Mouse (Mus musculus) retina, postnatal 1 day (tissue): ENCODE measurements around the gene Gbp5.

Source experiments
- DNase-seq: peaks from one replicate; pipeline ENCODE4 v3.0.0-alpha.2; 2012

Gbp5 gene

GRCm38 (mm10) chr3:142493536-142494061 is at the start of gene Gbp5:
Gbp5 (plus strand) TSS chr3:142493978.
- DNase-seq: peak; percentile 32

- DNase-seq: no peak
Measured at GRCm38 (mm10) chr3:142454198-142454597, 39.6 kb upstream of the Gbp5 start.

- DNase-seq: no peak
Measured at GRCm38 (mm10) chr3:142459241-142459640, 34.5 kb upstream of the Gbp5 start.

- DNase-seq: peak; percentile 39
Measured at GRCm38 (mm10) chr3:142462764-142463751, 30.7 kb upstream of the Gbp5 start.

- DNase-seq: peak; percentile 66
Measured at GRCm38 (mm10) chr3:142474349-142474983, 19.3 kb upstream of the Gbp5 start.

- DNase-seq: peak; percentile 79
Measured at GRCm38 (mm10) chr3:142475913-142476312, 17.9 kb upstream of the Gbp5 start.

GRCm38 (mm10) chr3:142477866-142478265 is 15.9 kb upstream of the Gbp5 start:
- DNase-seq: no peak

- DNase-seq: no peak
Measured at GRCm38 (mm10) chr3:142478360-142478759, 15.4 kb upstream of the Gbp5 start.

- peak; percentile 81 for DNase-seq
Measured at GRCm38 (mm10) chr3:142490465-142490864, 3.3 kb upstream of the Gbp5 start.

GRCm38 (mm10) chr3:142495146-142495655 is 1.4 kb downstream of the Gbp5 start:
- DNase-seq: no peak

GRCm38 (mm10) chr3:142496113-142497101 is 2.6 kb downstream of the Gbp5 start:
- DNase-seq: no peak

GRCm38 (mm10) chr3:142497123-142497841 is 3.5 kb downstream of the Gbp5 start:
- DNase-seq: peak; percentile 43

GRCm38 (mm10) chr3:142498941-142499340 is 5.2 kb downstream of the Gbp5 start:
- DNase-seq: no peak

- no peak for DNase-seq
Measured at GRCm38 (mm10) chr3:142528116-142528515, 34.3 kb downstream of the Gbp5 start.

GRCm38 (mm10) chr3:142529597-142529996 is 35.8 kb downstream of the Gbp5 start:
- DNase-seq: no peak

- DNase-seq: peak; percentile 55
Measured at GRCm38 (mm10) chr3:142530087-142530953, 36.5 kb downstream of the Gbp5 start, which contains the start of gene Gbp7. Gbp7 (plus strand) TSS chr3:142530342.

GRCm38 (mm10) chr3:142531595-142531994 is 37.8 kb downstream of the Gbp5 start:
- no peak for DNase-seq

- DNase-seq: no peak
Measured at GRCm38 (mm10) chr3:142533185-142533584, 39.4 kb downstream of the Gbp5 start.

GRCm38 (mm10) chr3:142535667-142536066 is 41.9 kb downstream of the Gbp5 start:
- DNase-seq: no peak

GRCm38 (mm10) chr3:142541391-142541790 is 47.6 kb downstream of the Gbp5 start:
- DNase-seq: no peak
